Mouse (Mus musculus): Measurements from ENCODE around the gene Olfr69. TPM values are rescaled to one million over a fixed set of nuclear protein-coding genes. Genes with fewer than 3 reads are reported as not detected.

Olfr69 gene
- total and polyA plus RNA-seq, 3 experiments = not detected

GRCm38 (mm10) chr7:103811223-103811845 is 39.9 kb upstream of the Olfr69 start:
- TF ChIP-seq NRF1 (IDR thresholded peaks at IDR 0.05; ENCODE audit: low read depth, low read length) = no peak
- TF ChIP-seq ZMIZ1 (IDR thresholded peaks at IDR 0.05; ENCODE audit: low read depth, low read length) = no peak
- no peak for TF ChIP-seq POLR2A (IDR thresholded peaks at IDR 0.05; ENCODE audit: low read depth, low read length)
- no peak for TF ChIP-seq EP300 (IDR thresholded peaks at IDR 0.05; ENCODE audit: low read length)
- TF ChIP-seq ZNF384 (IDR thresholded peaks at IDR 0.05; ENCODE audit: low read depth, low read length) = no peak
- TF ChIP-seq CHD1 (IDR thresholded peaks at IDR 0.05; ENCODE audit: low read depth, low read length) = no peak
- Histone ChIP-seq H3K4me2 (ENCODE audit: insufficient read depth, low read depth, poor library complexity, severe bottlenecking) (no peak overlapping the region), H3K4me3 (replicated peaks in 1 of 3; ENCODE audit: low read depth in 2 of 3, low read length in 2 of 3, poor library complexity in 1 of 3) (no peak overlapping the region), H3K4me1 (ENCODE audit: control insufficient read depth in 1 of 2, insufficient read depth in 2 of 2) (peaks cover 2 to 53% of the 10 kb centered on the region in 2 experiments; a peak in 3 of 4 replicates), H3K27me3 (replicated peaks) (no peaks in the 10 kb centered on the region), H3K9ac (ENCODE audit: insufficient read depth, low read depth) (no peak overlapping the region), H3K36me3 (replicated peaks in 1 of 2; ENCODE audit: control insufficient read depth in 1 of 2, insufficient read depth in 1 of 2, low read length in 1 of 2) (no peaks in the 10 kb centered on the region), H3K27ac (ENCODE audit: insufficient read depth, low read depth) (no peak overlapping the region), H3K9me3 (replicated peaks; ENCODE audit: low read length) (no peaks in the 10 kb centered on the region), H3K79me2 (replicated peaks; ENCODE audit: control insufficient read depth, extremely low read depth, insufficient read depth, poor library complexity, severe bottlenecking) (no peaks in the 10 kb centered on the region)
- dilution Hi-C loops (cut with MboI; ENCODE audit: extremely low pct_ligation_motif_present, extremely low pct_unique_long_range_greater_than_20kb, low sequenced_read_pairs) = no loop called here
- in situ Hi-C loops (cut with MboI; ENCODE audit: low pct_ligation_motif_present, low pct_unique_long_range_greater_than_20kb, low sequenced_read_pairs) = no loop called here
- no peak for DNase-seq (ENCODE audit: extremely low read depth)

DNA sequence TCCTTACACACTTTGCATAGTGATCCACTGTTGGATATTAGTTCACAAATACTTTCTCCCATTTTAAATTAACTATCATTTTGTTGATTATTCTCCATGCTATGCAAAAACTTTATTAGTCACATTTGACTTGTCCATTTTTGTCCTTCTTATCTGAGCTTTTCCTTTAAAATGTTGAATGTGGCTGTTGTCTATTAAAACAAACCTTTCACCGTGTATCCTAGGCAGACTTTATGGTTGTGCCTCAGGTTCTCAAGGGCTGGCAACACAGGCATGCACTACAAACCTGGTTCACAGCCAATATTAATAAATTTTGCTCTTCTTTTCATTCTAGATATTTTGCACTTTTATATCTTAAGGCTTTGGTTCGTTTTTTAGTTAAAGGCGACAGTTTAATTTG is 39.4 kb upstream of the Olfr69 start:
- peaks cover 2 to 53% of the 10 kb centered on the region in 2 experiments; a peak in 3 of 4 replicates for H3K4me1 ChIP-seq (ENCODE audit: control insufficient read depth in 1 of 2, insufficient read depth in 2 of 2)
- H3K36me3 ChIP-seq (replicated peaks in 1 of 2; ENCODE audit: control insufficient read depth in 1 of 2, insufficient read depth in 1 of 2, low read length in 1 of 2) = no peaks in the 10 kb centered on the region
- no peaks in the 10 kb centered on the region for H3K79me2 ChIP-seq (replicated peaks; ENCODE audit: control insufficient read depth, extremely low read depth, insufficient read depth, poor library complexity, severe bottlenecking)
- no peak overlapping the region for H3K4me2 ChIP-seq (ENCODE audit: insufficient read depth, low read depth, poor library complexity, severe bottlenecking)
- no peak overlapping the region for H3K4me3 ChIP-seq (replicated peaks in 1 of 3; ENCODE audit: low read depth in 2 of 3, low read length in 2 of 3, poor library complexity in 1 of 3)
- dilution Hi-C loops (cut with MboI; ENCODE audit: extremely low pct_ligation_motif_present, extremely low pct_unique_long_range_greater_than_20kb, low sequenced_read_pairs) (no loop called here), in situ Hi-C loops (cut with MboI; ENCODE audit: low pct_ligation_motif_present, low pct_unique_long_range_greater_than_20kb, low sequenced_read_pairs) (no loop called here)
- TF ChIP-seq POLR2AphosphoS2 (IDR thresholded peaks at IDR 0.05; ENCODE audit: low read depth, low read length) (no peak), UBTF (IDR thresholded peaks at IDR 0.05; ENCODE audit: low read depth, low read length) (no peak), SMC3 (IDR thresholded peaks at IDR 0.05; ENCODE audit: low read depth, low read length) (no peak), CHD1 (IDR thresholded peaks at IDR 0.05; ENCODE audit: low read depth, low read length) (no peak), ETS1 (conservative IDR thresholded peaks at IDR 0.05; ENCODE audit: low read depth, low read length) (no peak), E2F4 (IDR thresholded peaks at IDR 0.05; ENCODE audit: insufficient replicate concordance, low read depth, low read length) (no peak), MAX (IDR thresholded peaks at IDR 0.05; ENCODE audit: low read length) (no peak), ZC3H11A (IDR thresholded peaks at IDR 0.05; ENCODE audit: low read depth, low read length) (no peak)
- no peak overlapping the region for H3K9ac ChIP-seq (ENCODE audit: insufficient read depth, low read depth)
- no peaks in the 10 kb centered on the region for H3K9me3 ChIP-seq (replicated peaks; ENCODE audit: low read length)
- no peak overlapping the region for H3K27ac ChIP-seq (ENCODE audit: insufficient read depth, low read depth)
- no peaks in the 10 kb centered on the region for H3K27me3 ChIP-seq (replicated peaks)
- DNase-seq (ENCODE audit: extremely low read depth) = no peak

- H3K27ac ChIP-seq (ENCODE audit: insufficient read depth, low read depth) = no peak overlapping the region
- no peaks in the 10 kb centered on the region for H3K27me3 ChIP-seq (replicated peaks)
- no peak overlapping the region for H3K4me2 ChIP-seq (ENCODE audit: insufficient read depth, low read depth, poor library complexity, severe bottlenecking)
- H3K79me2 ChIP-seq (replicated peaks; ENCODE audit: control insufficient read depth, extremely low read depth, insufficient read depth, poor library complexity, severe bottlenecking) = no peaks in the 10 kb centered on the region
- in situ Hi-C loops (cut with MboI; ENCODE audit: low pct_ligation_motif_present, low pct_unique_long_range_greater_than_20kb, low sequenced_read_pairs) = no loop called here
- H3K4me3 ChIP-seq (replicated peaks in 1 of 3; ENCODE audit: low read depth in 2 of 3, low read length in 2 of 3, poor library complexity in 1 of 3) = no peak overlapping the region
- no peak overlapping the region for H3K9ac ChIP-seq (ENCODE audit: insufficient read depth, low read depth)
- no peak for DNase-seq (ENCODE audit: extremely low read depth)
- TF ChIP-seq HCFC1 (IDR thresholded peaks at IDR 0.05; ENCODE audit: low read depth, low read length) (no peak), JUN (IDR thresholded peaks at IDR 0.05; ENCODE audit: insufficient read depth, low read depth, low read length) (no peak), JUND (conservative IDR thresholded peaks at IDR 0.05; ENCODE audit: low read depth, low read length) (no peak), SIN3A (IDR thresholded peaks at IDR 0.05; ENCODE audit: low read length) (no peak), BHLHE40 (IDR thresholded peaks at IDR 0.05; ENCODE audit: low read depth, low read length) (no peak), MAX (IDR thresholded peaks at IDR 0.05; ENCODE audit: low read length) (no peak), EP300 (IDR thresholded peaks at IDR 0.05; ENCODE audit: low read length) (no peak), RCOR1 (conservative IDR thresholded peaks at IDR 0.05; ENCODE audit: low read depth, low read length) (no peak), E2F4 (IDR thresholded peaks at IDR 0.05; ENCODE audit: insufficient replicate concordance, low read depth, low read length) (no peak), TCF12 (IDR thresholded peaks at IDR 0.05; ENCODE audit: low read depth, low read length) (no peak), POLR2A (IDR thresholded peaks at IDR 0.05; ENCODE audit: low read depth, low read length) (no peak), SMC3 (IDR thresholded peaks at IDR 0.05; ENCODE audit: low read depth, low read length) (no peak), IRF4 (IDR thresholded peaks at IDR 0.05; ENCODE audit: low read depth, low read length) (no peak), MYC (IDR thresholded peaks at IDR 0.05; ENCODE audit: low read depth, low read length) (no peak), ZMIZ1 (IDR thresholded peaks at IDR 0.05; ENCODE audit: low read depth, low read length) (no peak), USF1 (IDR thresholded peaks at IDR 0.05; ENCODE audit: low read depth, low read length) (no peak), POLR2AphosphoS2 (IDR thresholded peaks at IDR 0.05; ENCODE audit: low read depth, low read length) (no peak), ELF1 (IDR thresholded peaks at IDR 0.05; ENCODE audit: low read depth, low read length) (no peak), NELFE (IDR thresholded peaks at IDR 0.05; ENCODE audit: low read depth, low read length) (no peak)
- dilution Hi-C loops (cut with MboI; ENCODE audit: extremely low pct_ligation_motif_present, extremely low pct_unique_long_range_greater_than_20kb, low sequenced_read_pairs) = no loop called here
- H3K36me3 ChIP-seq (replicated peaks in 1 of 2; ENCODE audit: control insufficient read depth in 1 of 2, insufficient read depth in 1 of 2, low read length in 1 of 2) = no peaks in the 10 kb centered on the region
- H3K4me1 ChIP-seq (ENCODE audit: control insufficient read depth in 1 of 2, insufficient read depth in 2 of 2) = peaks cover 2 to 50% of the 10 kb centered on the region in 2 experiments; a peak in 3 of 4 replicates
- no peaks in the 10 kb centered on the region for H3K9me3 ChIP-seq (replicated peaks; ENCODE audit: low read length)
These were observed 38.9 kb upstream of the Olfr69 start for GRCm38 (mm10) chr7:103810296-103810695.
